Mouse (Mus musculus): ENCODE data around the gene Ubac1. TPM values are rescaled to one million over a fixed set of nuclear protein-coding genes. Genes with fewer than 3 reads are reported as not detected.

Ubac1 gene
- polyA plus RNA-seq, 2 experiments = 320 to 504 TPM

- WGBS (ENCODE audit: insufficient replicate concordance) = 41% methylated on average over 3 of the region's 3 CpGs
- peak overlapping the region; percentile 99 for H3K27ac ChIP-seq
- TF ChIP-seq EP300 (IDR thresholded peaks at IDR 0.05; ENCODE audit: low read depth) (no peak), CTCF (IDR thresholded peaks at IDR 0.05; ENCODE audit: low read depth) (no peak)
- no peaks in the 10 kb centered on the region for H3K9me3 ChIP-seq (ENCODE audit: control insufficient read depth, low read length)
- H3K4me3 ChIP-seq (ENCODE audit: insufficient read depth in 1 of 2, low read depth in 2 of 2, low read length in 2 of 2) = peak overlapping the region; percentile 94 to 98
- H3K4me1 ChIP-seq (replicated peaks; ENCODE audit: control insufficient read depth in 2 of 2, insufficient read depth in 2 of 2, low read length in 1 of 2) = peaks cover 39 to 52% of the 10 kb centered on the region in 2 experiments
- ATAC-seq (ENCODE audit: insufficient read depth) (peak; percentile 24), DNase-seq (ENCODE audit: low read depth in 3 of 3, low spot score in 3 of 3) (no peak)
- H3K27me3 ChIP-seq (ENCODE audit: control insufficient read depth, insufficient read depth, low read length) = no peaks in the 10 kb centered on the region
- peak overlapping the region; percentile 100 for H3K4me2 ChIP-seq (ENCODE audit: low read depth)
- H3K36me3 ChIP-seq (replicated peaks; ENCODE audit: control insufficient read depth, insufficient read depth, low read depth) = peaks cover 39% of the 10 kb centered on the region
- H3K9ac ChIP-seq (replicated peaks) = peak overlapping the region; percentile 93
These were observed 1.6 kb downstream of the Ubac1 start for GRCm38 (mm10) chr2:26019923-26020322.

DNA sequence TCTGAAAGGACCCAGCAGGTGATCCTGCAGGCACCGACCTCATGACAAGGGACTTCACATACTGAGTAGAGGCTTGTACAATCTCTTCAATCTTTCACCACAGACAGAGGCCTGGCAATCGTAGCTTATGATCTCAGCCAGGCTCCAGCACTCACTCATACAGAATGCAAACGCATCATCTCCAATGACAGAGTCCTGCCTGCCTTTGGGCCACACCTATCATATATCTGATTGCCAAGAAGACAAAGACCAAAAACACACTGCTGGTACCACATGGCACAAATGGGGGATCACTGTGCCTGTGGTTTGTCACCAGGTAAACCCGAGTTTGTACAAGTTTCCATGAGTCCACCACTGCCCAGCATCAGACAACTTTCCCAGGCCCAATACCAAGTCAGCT lies 4.2 kb downstream of the Ubac1 start:
- peak overlapping the region; percentile 61 to 94 for H3K4me3 ChIP-seq (ENCODE audit: insufficient read depth in 1 of 2, low read depth in 2 of 2, low read length in 2 of 2)
- peak overlapping the region; percentile 99 for H3K27ac ChIP-seq
- peaks cover 63% of the 10 kb centered on the region for H3K36me3 ChIP-seq (replicated peaks; ENCODE audit: control insufficient read depth, insufficient read depth, low read depth)
- ATAC-seq (ENCODE audit: insufficient read depth) = no peak
- peak overlapping the region; percentile 100 for H3K4me2 ChIP-seq (ENCODE audit: low read depth)
- WGBS (ENCODE audit: insufficient replicate concordance) = 17% methylated on average over 4 of the region's 4 CpGs
- H3K4me1 ChIP-seq (replicated peaks; ENCODE audit: control insufficient read depth in 2 of 2, insufficient read depth in 2 of 2, low read length in 1 of 2) = peaks cover 48 to 59% of the 10 kb centered on the region in 2 experiments
- H3K9me3 ChIP-seq (ENCODE audit: control insufficient read depth, low read length) = no peaks in the 10 kb centered on the region
- DNase-seq (ENCODE audit: low read depth in 3 of 3, low spot score in 3 of 3) = no peak
- no peaks in the 10 kb centered on the region for H3K27me3 ChIP-seq (ENCODE audit: control insufficient read depth, insufficient read depth, low read length)
- peak overlapping the region; percentile 93 for H3K9ac ChIP-seq (replicated peaks)
- TF ChIP-seq EP300 (IDR thresholded peaks at IDR 0.05; ENCODE audit: low read depth) (no peak), CTCF (IDR thresholded peaks at IDR 0.05; ENCODE audit: low read depth) (no peak)

DNA sequence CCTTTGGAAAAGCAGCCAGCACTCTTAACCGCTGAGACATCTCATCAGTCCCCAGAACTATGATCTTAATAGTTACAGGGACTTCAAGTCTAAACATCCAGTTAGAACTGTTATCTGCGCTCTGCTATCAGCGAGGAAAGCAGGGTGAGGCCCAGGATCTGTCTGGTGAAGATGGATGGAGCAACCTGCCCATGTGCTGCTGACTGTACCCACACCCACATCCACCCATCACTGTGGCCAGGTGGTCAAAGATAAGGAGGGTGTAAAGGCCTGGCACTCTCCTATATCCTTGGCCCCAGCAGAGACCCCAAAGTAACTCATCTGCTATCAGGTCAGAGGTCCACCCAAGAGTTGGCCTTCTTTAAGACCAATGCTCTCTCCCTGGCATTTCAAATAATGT lies 7.9 kb downstream of the Ubac1 start:
- Histone ChIP-seq H3K4me3 (ENCODE audit: insufficient read depth in 1 of 2, low read depth in 2 of 2, low read length in 2 of 2) (peak overlapping the region; percentile 67 to 86), H3K9me3 (ENCODE audit: control insufficient read depth, low read length) (no peaks in the 10 kb centered on the region), H3K9ac (replicated peaks) (peak overlapping the region; percentile 97), H3K27me3 (ENCODE audit: control insufficient read depth, insufficient read depth, low read length) (no peaks in the 10 kb centered on the region), H3K36me3 (replicated peaks; ENCODE audit: control insufficient read depth, insufficient read depth, low read depth) (peaks cover 91% of the 10 kb centered on the region), H3K27ac (peak overlapping the region; percentile 99), H3K4me1 (replicated peaks; ENCODE audit: control insufficient read depth in 2 of 2, insufficient read depth in 2 of 2, low read length in 1 of 2) (peaks cover 63 to 72% of the 10 kb centered on the region in 2 experiments), H3K4me2 (ENCODE audit: low read depth) (peak overlapping the region; percentile 100)
- TF ChIP-seq CTCF (IDR thresholded peaks at IDR 0.05; ENCODE audit: low read depth) (no peak), EP300 (IDR thresholded peaks at IDR 0.05; ENCODE audit: low read depth) (peak; percentile 98)
- DNase-seq (ENCODE audit: low read depth in 3 of 3, low spot score in 3 of 3) (peak; percentile 94 to 96 (median 94)), ATAC-seq (ENCODE audit: insufficient read depth) (peak; percentile 97)
- 13% methylated on average over 3 of the region's 3 CpGs for WGBS (ENCODE audit: insufficient replicate concordance)

DNA sequence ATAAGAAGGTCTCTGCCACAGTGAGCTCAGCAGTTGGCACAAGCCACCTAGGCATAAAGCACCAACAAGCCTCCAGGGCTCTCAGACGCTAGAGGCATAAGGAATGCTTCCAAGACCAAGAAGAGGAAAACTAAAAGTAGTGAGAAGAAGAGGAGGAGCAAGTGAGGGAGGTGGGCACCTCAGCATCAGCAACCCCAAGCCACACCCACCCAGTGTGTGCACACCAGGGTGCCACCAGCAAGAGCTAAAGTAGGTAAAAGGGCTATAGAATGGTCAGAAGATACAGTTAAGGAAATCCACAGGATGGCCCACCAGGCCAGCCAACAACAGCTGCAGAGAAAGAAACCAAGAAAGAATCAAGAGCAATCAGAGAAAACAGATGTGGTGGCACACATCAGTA lies 10.1 kb downstream of the Ubac1 start:
- Histone ChIP-seq H3K36me3 (replicated peaks; ENCODE audit: control insufficient read depth, insufficient read depth, low read depth) (peaks cover 98% of the 10 kb centered on the region), H3K27ac (peak overlapping the region; percentile 99), H3K4me1 (replicated peaks; ENCODE audit: control insufficient read depth in 2 of 2, insufficient read depth in 2 of 2, low read length in 1 of 2) (peaks cover 43 to 50% of the 10 kb centered on the region in 2 experiments), H3K4me2 (ENCODE audit: low read depth) (peak overlapping the region; percentile 100), H3K4me3 (ENCODE audit: insufficient read depth in 1 of 2, low read depth in 2 of 2, low read length in 2 of 2) (peak overlapping the region; percentile 67 to 86), H3K27me3 (ENCODE audit: control insufficient read depth, insufficient read depth, low read length) (no peaks in the 10 kb centered on the region), H3K9me3 (ENCODE audit: control insufficient read depth, low read length) (no peaks in the 10 kb centered on the region), H3K9ac (replicated peaks) (peak overlapping the region; percentile 97)
- DNase-seq (ENCODE audit: low read depth in 3 of 3, low spot score in 3 of 3) (no peak), ATAC-seq (ENCODE audit: insufficient read depth) (no peak)
- 53% methylated on average over 1 of the region's 1 CpGs for WGBS (ENCODE audit: insufficient replicate concordance)
- TF ChIP-seq EP300 (IDR thresholded peaks at IDR 0.05; ENCODE audit: low read depth) = no peak
- TF ChIP-seq CTCF (IDR thresholded peaks at IDR 0.05; ENCODE audit: low read depth) = no peak

GRCm38 (mm10) chr2:26002001-26002400 lies 19.5 kb downstream of the Ubac1 start:
- Histone ChIP-seq H3K4me2 (ENCODE audit: low read depth) (no peak overlapping the region), H3K4me1 (replicated peaks; ENCODE audit: control insufficient read depth in 2 of 2, insufficient read depth in 2 of 2, low read length in 1 of 2) (no peaks in the 10 kb centered on the region), H3K9ac (replicated peaks) (no peak overlapping the region), H3K9me3 (ENCODE audit: control insufficient read depth, low read length) (no peaks in the 10 kb centered on the region), H3K27me3 (ENCODE audit: control insufficient read depth, insufficient read depth, low read length) (no peaks in the 10 kb centered on the region), H3K4me3 (ENCODE audit: insufficient read depth in 1 of 2, low read depth in 2 of 2, low read length in 2 of 2) (no peak overlapping the region), H3K36me3 (replicated peaks; ENCODE audit: control insufficient read depth, insufficient read depth, low read depth) (peaks cover 100% of the 10 kb centered on the region), H3K27ac (no peak overlapping the region)
- 82% methylated on average over 2 of the region's 2 CpGs for WGBS (ENCODE audit: insufficient replicate concordance)
- TF ChIP-seq EP300 (IDR thresholded peaks at IDR 0.05; ENCODE audit: low read depth) (no peak), CTCF (IDR thresholded peaks at IDR 0.05; ENCODE audit: low read depth) (no peak)
- DNase-seq (ENCODE audit: low read depth in 3 of 3, low spot score in 3 of 3) (no peak), ATAC-seq (ENCODE audit: insufficient read depth) (no peak)
